Mouse (Mus musculus): ENCODE measurements around the gene Znrf4. TPM values are rescaled to one million over a fixed set of nuclear protein-coding genes. Genes with fewer than 3 reads are reported as not detected.
A peak's percentile ranks its signal among the peaks of the same experiment; 100 is the strongest.

Gene Znrf4
- total RNA-seq, 2 experiments from 2014 or later: not detected

DNA sequence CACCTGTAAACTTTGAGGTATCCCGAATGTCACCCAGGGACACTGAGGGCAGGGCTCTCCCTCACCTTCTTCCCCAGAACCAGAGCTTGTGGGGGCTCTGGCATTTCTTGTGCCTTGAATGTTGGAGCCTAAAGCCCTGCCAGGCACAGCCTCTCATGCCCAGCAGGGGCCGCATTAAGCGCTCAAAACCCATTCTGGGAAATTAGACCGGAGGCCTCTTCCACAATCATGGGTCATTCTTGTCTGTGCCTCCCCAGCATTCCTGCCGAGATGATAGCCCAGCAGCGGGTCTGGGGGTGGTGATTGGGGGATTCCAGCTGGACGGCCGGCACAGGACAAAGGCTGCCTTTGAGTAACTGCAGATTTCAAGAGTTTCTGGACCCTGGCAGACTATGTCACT is 25.7 kb upstream of the Znrf4 start:
- DNase-seq (ENCODE audit: low spot score in 2 of 2): no peak
- intact Hi-C loops (cut with DNase I): no loop called here

DNA sequence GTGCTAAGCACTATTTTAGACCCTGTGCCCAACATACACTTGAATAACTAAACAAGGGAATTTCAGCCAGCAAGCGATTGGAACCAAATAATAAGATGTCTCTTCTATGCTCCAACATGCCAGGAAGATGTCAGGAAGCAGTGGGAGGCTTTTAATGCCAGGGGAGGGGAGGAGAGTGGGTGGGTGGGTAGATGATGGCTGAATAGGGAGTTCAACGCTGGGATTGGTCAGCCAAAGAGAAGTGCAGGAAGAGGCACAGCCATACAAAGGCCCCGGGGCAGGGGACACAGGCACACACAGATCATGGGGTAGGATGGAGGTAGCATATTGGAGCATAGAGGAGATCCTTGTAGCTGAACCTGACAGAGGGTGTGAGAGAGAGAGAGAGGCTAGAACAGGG is 24.6 kb upstream of the Znrf4 start:
- no peak for DNase-seq (ENCODE audit: low spot score in 2 of 2)
- intact Hi-C loops (cut with DNase I): no loop called here

DNA sequence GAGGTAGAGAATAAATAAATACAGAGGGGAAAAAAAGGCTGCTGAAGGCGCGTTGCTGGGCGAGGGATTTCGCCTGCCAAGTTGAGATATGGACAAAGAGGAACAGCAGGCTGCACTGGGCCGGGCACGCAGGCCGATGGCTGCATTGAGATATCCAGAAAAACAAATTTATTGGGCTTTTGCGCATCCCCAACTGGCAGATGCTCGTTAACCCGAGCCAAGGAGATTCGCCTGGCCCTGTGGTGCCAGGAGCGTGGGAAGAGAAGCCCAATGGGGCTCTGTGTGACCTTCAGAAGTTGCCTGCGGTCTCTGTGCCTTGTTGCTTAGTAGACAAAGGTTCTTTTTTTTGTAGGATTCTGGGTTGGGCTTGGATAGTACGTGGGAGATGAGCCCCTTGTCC is 24.0 kb upstream of the Znrf4 start:
- intact Hi-C loops (cut with DNase I): no loop called here
- DNase-seq (ENCODE audit: low spot score in 2 of 2): no peak

DNA sequence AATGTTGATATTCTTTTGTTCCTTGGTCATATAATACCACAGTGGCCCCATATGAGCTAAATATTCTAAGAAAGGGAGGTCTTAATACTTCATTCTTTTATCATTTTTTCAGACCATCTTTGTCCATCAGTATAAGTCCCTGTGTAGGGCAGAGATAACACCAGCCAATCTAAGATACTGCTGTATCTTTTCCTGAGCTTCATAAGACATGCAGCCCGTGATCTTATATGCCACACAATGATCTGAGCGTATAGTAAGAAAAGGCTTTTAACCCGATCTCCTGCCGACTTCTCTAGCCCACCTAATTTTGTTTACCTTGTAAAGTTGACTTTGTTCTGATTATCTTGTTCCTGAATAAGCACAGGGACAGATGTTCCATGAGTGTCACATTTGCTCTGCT is 12.7 kb upstream of the Znrf4 start:
- intact Hi-C loops (cut with DNase I): no loop called here
- no peak for DNase-seq (ENCODE audit: low spot score in 2 of 2)

DNA sequence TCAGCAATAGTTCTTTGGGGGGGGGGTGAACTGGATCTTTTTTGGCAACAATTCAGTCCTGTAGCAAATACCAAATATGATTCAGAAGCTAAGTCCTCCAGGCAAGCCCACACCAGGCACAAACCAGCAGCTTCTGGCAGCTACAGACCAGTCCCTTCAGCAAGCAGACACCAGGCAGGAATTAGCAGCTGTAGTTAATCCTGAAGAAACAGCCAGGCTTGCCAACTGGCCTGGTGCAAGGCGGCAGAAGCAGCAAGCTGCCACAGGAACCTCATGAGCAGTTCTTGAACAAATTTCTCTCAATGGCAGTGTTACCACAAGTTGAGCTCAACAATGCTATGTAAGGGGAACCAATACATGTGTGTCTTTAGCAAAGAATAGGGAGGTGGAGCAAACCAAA is 10.5 kb upstream of the Znrf4 start:
- no peak for DNase-seq (ENCODE audit: low spot score in 2 of 2)
- intact Hi-C loops (cut with DNase I): no loop called here

DNA sequence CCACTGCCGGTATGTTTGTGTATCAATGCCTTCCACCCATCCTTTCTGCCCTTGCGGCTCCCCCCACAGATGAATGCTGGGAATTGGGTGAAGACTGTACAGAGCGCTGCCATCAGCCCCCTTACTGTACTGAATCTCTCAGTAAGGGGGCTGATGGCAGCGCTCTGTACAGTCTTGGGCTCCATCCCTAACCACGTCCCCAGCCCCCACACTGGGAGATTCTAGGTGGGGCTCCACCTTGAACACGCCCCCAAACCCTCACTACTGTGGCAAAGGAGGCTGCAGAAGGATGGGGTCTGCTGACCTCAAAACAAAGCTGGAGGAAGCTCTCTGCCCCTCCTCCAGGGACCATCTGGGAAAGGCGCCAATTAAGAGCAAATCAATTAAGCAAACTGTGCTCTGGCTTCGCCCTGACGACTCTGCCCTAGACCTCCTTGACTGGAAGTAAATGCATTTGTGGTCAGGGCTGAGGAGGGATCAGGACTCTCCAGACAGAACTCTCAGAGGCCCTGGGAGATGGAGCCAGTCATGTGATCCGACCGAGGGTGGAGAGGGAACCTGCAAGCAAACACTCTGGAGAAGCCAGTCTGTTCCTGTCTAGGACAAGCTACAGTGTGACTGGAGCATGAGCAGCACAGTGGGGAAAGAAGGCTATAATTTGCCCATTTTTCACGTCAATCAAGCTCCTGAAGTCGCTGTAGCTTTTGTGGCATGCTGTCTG is 3.6 kb upstream of the Znrf4 start:
- peak in 1 of 2 experiments; percentile 3 for DNase-seq (ENCODE audit: low spot score in 2 of 2)

DNA sequence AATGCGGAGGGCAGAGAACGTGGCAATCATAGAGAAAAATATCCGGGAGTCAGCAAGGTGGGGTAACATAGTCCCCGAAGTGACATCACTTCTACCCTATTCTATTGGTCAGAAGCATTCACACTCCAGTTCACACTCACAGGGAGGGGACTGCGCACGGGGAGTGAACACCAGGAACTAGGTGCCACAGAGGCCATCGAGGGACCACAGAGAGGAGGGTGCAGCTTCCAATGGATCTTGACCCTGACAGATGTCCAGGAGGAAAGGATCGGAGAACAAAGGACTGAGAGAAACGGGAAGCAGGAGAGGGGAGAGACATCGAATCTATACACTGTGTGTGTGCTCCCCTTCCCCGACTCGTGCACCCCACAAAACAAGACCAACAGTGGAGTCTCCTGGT is 2.7 kb upstream of the Znrf4 start:
- no peak for DNase-seq (ENCODE audit: low spot score in 2 of 2)
- intact Hi-C loops (cut with DNase I): no loop called here

More for the DNA sequence above, 3.6 kb upstream of the Znrf4 start:
- intact Hi-C loops (cut with DNase I): loop anchor here (2.0 kb wide), 1 partner anchor 17 kb away; no protein-coding TSS in a partner anchor

DNA sequence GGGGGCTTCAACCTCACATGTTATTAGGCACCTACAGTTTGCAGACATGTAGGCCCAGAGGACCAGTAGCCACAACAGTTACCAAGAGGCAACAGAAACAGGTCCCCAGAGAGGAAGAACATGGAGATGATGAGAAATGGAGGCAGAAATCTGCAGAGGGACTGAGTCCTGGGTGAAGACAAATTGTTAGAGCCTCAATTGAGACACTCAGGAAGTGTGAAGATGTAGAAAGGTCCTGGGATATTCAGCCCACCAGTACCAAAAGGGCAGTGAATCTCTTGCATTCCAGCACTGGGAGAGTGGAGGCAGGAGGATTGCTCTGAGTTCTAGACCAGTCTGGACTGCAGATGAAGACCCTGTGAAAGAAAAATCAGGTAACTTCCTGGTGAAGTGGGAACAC is 2.1 kb upstream of the Znrf4 start:
- DNase-seq (ENCODE audit: low spot score in 2 of 2): peak in 1 of 2 experiments; percentile 2
- intact Hi-C loops (cut with DNase I): no loop called here

DNA sequence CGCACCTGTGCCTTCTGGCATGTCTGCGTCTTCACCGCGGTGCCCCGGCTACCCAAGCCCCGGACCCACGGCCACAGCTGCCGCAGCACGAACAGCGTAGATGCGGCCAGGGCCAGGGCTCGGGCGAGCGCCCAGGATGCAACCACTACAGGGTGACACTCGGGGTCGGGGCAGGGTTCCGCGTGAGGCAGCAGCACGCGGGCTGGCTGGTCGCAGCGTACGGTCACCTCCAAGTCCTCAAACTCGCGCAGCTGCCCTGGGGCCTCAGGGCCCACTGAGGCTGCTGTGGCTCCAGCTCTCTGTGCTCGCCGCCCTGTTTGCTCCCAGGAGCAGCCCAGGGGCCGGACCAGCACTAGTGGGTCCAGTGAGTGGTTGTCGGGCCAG is 532 bp downstream of the Znrf4 start:
- intact Hi-C loops (cut with DNase I): no loop called here
- peak in 1 of 2 experiments; percentile 4 for DNase-seq (ENCODE audit: low spot score in 2 of 2)

DNA sequence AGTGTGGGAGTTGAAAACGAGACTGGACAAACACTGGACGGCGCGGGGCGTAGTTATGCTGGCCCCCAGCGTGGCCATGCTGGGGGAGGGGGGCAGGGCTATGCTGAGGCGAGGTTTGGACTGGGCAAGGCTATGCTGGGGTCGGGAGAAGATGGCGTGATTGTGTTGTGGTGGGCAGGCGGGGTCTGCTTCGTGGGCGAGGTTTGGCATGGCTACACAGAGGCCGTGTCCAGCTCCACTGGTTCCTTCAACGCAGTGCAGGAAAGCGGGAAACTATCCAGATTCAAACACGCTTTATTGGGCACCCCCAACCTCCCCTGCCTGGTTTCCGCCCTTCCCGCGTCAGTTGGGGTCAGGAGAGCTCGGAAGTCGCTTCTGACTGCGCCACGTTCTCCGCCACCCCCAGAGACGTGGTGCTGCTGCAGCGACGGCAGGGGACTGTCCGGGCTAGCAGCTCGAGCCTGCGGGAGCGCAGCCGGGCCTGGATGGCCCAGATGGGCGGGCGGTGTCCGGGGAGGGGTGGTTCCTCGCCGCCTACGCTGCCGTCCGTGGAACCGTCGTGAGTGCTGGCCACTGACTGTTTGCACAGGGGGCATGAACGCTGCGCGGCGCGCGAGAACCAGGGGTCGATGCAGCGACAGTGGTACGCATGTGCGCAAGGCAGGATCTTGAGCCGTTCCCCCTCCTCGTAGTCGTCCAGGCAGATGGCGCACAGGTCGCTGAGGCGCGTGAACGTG is 1.1 kb downstream of the Znrf4 start:
- no peak for DNase-seq (ENCODE audit: low spot score in 2 of 2)

DNA sequence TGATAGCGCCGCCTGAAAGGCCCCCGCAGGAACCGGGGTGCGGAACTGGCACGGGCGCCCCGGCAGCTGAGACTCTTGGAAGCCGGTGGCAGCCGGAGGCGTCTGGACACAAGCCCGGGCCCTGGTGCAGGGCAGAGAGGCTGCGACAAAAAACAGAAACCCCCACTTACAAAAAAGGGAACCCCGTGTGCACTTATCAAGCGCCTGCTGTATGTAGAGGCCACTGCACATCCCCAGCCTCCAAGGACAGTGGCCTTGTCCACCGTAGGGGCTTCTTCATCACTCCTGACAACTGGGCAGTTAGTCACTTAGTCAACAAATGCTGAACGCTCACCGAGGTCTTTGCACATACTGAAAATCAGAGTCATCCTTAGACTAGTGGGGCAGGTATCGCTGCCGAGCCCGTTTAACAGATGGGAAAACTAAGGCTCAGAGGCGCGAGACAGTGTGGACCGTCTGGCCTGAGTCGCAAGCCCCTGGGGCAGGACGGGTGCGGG is 1.7 kb downstream of the Znrf4 start:
- intact Hi-C loops (cut with DNase I): no loop called here
- DNase-seq (ENCODE audit: low spot score in 2 of 2): peak; percentile 25 to 61

More for the DNA sequence above, 1.1 kb downstream of the Znrf4 start:
- intact Hi-C loops (cut with DNase I): no loop called here

DNA sequence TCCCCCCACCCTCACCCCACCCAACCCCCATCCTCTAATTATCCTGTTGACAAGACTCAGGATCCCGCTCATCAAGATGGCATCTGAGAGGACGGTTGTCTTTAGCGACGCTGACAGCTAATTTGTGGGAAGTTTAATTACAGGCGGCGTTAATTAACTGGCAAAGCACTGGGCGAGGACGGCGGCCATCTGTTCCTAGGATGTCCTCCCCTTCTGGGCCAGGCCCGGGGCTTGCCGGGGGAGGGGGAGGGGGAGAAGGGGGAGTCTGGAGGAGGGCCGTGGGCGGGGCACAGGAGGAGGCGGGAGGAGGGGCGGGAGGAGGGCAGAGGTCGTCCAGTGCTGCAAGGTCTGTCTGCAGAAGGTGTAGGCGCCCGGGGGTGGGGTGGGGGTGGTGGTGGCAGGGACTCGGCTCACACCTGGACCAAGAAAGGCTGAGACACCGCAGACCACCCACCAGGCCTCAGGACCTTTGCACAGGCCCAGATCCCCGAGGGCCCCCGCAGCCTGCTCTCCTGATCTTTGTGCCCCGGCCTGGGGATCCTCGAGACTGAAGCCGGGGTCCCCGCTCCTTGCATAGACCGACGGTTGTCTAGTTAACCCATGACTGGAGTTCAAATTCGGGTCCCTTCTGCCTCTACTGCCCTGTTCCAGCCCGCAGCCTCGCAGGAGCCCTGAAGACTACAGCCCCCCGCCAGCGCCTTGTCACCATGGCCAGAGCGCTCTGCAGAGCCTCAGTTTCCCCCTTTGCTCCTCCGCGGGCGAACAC is 2.3 kb downstream of the Znrf4 start:
- intact Hi-C loops (cut with DNase I): loop anchor here (5.0 kb wide), 1 partner anchor 32 kb away; no protein-coding TSS in a partner anchor

DNA sequence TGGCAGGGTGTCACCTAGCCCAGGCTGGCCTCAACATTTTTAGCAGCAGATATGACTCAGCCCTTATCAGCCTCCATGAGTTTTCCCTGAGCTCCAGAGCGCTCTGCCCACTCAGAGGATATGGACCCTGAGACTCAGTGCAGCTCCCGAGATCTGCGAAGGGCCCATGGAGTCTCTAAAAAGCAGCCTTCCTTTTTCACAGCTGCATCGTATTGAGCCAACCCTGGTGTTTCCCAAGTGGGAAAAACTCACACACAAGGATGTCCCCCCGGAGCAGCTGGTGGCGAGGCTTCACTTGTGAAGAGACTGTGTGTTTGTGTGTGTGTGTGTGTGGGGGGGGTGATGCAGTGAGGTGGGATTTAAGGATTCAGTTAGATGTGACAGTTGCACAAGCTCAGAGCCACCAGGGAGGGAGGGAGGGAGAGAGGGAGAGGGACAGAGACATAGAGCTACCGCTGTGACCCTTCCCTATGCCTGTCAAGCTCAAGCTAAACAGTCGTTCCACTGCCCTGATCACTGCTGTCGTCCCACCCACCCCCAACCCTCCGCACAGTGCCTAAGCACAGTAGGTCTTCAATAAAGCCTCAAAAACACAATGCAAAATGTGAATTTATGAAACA is 3.1 kb downstream of the Znrf4 start:
- no peak for DNase-seq (ENCODE audit: low spot score in 2 of 2)
- intact Hi-C loops (cut with DNase I): loop anchor here (5.0 kb wide), 1 partner anchor 33 kb away; no protein-coding TSS in a partner anchor

More for the DNA sequence above, 2.3 kb downstream of the Znrf4 start:
- DNase-seq (ENCODE audit: low spot score in 2 of 2): no peak

DNA sequence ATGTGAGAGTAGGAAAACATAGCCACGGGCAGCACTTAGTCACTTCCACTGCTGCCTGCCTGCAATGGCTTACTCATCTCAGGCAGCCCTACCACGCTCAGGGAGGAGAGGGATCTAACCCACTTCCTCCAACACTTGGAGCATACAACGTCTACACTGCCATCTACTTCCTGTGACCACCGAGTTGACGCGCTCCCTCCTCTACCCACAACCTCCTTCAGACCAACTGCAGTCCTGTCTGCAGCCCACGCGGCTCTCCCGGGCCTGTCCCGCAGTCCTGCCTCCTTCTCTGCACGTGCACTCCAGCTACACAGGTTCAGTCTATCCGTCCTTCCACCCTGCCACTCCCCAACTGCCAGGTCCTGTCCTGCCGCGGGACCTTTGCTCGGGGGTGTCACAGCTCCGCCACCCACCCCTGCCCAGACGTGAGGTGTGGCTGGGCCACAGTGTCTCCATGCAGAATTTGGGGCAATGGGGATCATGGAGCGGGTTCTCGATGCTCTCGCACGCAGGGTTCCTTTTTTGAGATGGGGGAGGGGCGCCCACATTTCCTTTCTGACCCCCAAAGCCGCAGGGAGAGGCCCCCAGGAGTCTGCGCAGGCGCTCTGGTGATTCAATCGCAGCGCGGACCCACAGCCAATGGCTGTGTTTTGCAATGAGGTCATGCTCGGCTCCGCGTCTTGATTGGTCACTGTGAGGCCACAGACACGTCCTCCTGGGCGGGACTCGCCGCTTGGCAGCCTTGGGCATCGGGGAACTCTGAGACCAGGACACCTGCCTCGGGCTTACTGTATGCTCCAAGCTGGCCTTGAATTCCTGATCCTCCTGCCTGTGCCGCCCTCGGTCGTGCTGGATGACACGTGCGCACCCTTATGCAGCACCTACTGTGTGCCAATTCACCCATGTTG is 4.8 kb downstream of the Znrf4 start:
- DNase-seq (ENCODE audit: low spot score in 2 of 2): peak; percentile 93 to 96
- intact Hi-C loops (cut with DNase I): loop anchor here (5.0 kb wide), 1 partner anchor 35 kb away; no protein-coding TSS in a partner anchor

DNA sequence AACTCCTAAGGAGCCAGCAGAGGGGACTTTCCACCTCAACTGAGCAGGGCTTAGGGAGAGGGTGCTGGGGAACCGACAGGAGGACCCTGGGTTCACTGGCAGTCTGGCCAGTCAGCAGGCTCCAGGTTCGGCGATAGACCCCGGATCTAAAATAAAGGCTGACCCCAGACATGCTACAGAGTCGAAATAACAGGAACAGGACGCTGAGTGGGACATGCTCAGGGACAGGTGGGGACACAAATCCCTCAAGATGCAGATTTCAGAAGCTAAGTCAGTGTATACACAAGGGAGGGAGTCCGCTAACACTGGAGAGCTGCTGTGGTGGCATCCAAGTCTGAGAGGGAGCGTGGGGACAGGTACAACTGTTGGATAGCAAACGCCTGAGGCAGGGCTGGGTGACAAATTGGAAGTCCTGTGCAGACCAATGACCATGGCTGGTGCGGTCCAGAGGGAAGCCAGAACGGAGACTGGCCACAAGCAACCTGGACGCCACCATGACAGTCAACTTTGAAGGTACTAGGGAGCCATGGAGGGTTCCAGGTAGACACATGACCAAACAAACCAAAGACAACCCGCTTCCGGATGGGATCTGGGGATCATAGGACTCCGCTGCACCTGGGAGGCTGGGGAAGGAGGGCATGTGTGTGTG is 5.7 kb downstream of the Znrf4 start:
- no peak for DNase-seq (ENCODE audit: low spot score in 2 of 2)
- intact Hi-C loops (cut with DNase I): loop anchor here (5.0 kb wide), 1 partner anchor 36 kb away; no protein-coding TSS in a partner anchor

DNA sequence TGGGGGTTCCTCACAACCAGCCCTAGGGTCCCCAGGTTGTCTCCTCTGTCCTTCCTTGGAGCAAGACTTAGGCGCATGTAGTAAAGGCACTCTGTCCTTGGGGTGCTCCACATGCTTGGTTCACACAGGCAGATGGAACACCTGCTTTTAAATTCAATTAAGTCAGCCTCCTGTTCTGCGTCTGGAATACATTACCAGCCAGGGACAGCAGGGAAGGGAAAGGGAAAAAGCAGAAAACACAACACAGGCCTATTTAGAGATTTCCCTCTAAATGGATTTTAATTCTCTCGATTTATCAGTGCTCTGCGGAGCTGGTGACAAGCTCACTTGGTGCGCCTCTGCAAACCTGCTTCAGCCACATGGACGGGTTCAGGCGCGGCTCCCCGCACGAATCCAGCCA is 6.8 kb downstream of the Znrf4 start:
- intact Hi-C loops (cut with DNase I): loop anchor here (5.0 kb wide), 1 partner anchor 37 kb away; no protein-coding TSS in a partner anchor
- no peak for DNase-seq (ENCODE audit: low spot score in 2 of 2)

DNA sequence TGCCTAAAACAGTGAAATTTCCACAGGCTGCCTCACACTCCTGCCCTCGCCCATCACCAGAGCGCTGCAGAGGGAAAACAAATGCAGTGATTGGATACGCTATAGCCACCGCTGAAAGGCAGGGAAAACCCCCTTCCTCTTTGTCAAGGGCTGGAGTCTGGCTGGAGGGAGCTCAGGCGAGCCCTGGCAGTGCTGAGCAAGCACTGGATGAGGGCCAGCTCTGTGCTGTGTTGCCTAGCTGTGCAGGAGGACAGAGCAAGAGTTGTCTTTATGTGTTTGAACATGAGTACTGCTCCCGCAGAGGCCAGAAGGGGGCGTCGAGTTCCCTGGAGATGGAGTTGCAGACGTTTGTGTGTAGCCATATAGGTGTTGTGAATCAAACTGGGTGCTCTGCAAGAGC is 9.7 kb downstream of the Znrf4 start:
- intact Hi-C loops (cut with DNase I): no loop called here
- peak; percentile 65 to 66 for DNase-seq (ENCODE audit: low spot score in 2 of 2)

All from left cerebral cortex, postnatal 36 days (tissue).